Mouse (Mus musculus) CD4-positive, CD25-positive, alpha-beta regulatory T cell, adult 2 months (primary cell): ENCODE measurements around the gene Sucla2.
"Not testable (repeated sequence)": the region's sequence is repeated elsewhere in the genome, so short reads cannot be mapped to it uniquely, and the experiment has no call there.

ENCODE experiments used
- DNase-seq: peaks from one replicate; pipeline ENCODE4 v3.0.0-alpha.2; 2012; ENCODE audit warnings: low read depth, low spot score

The Sucla2 gene

GRCm38 (mm10) chr14:73608668-73609481, 83.8 kb downstream of the Sucla2 start:
- peak; percentile 7 for DNase-seq

GRCm38 (mm10) chr14:73614961-73615360, 89.8 kb downstream of the Sucla2 start:
- DNase-seq: not testable (repeated sequence)

DNA sequence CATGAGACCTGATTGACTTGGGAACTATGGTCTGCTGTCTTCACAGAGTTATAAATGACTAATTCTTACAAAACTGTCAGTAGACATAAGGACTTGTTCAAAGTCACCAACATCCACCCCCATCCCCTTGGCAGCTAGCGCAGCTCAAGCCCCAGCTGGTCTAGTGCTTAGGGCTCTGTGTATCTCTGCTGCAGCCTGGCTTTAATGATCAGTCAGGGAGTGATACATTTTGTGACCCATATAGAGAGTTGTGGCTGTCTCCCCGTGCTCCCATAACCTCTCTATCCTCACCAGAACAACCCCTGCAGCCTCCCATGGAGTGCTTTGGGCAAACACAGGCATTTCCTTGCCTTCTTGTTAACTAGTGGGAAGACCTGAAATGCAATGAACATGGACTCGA, 95.8 kb downstream of the Sucla2 start:
- DNase-seq: no peak

DNA sequence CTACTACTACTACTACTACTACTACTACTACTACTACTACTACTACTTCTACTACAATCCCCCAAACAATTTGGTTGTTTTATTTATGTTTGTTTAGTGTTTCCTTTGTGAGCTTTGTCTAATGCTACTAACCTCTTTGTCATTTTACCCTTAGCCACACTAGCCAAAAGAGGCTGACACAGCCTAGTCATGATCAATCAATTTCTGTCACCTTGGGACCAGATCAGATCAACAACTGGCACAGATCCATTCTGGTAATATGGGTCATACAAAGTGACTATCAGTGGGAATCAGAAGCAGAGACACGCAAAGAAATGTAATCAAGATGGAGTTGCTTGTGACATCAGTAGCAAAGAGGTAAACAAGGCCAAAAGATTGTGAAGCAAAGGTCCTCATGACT, 97.9 kb downstream of the Sucla2 start:
- no peak for DNase-seq

DNA sequence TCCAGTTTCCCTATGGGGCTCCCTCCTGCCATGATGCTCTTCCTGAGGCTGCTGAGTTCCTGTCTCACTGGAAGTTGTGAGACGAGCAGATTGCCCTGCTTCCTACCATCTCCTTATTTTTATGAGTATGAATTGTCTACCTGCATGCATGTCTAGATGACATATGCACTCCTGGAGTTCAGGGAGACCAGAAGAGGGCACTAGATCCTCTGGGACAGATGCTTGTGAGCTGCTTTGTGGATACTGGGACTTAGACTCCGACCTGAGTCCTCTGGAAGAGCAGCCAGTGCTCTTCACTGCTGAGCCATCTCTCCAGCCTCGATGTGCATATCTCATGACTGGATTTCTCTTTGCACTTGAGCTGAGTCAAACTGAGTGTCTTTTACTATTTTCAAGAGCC, 100.3 kb downstream of the Sucla2 start:
- DNase-seq: no peak

- DNase-seq: no peak
These were observed 106.4 kb downstream of the Sucla2 start for GRCm38 (mm10) chr14:73631511-73631910.

- DNase-seq: no peak
These were observed 107.6 kb downstream of the Sucla2 start for GRCm38 (mm10) chr14:73632648-73633263.

GRCm38 (mm10) chr14:73634356-73634755, 109.2 kb downstream of the Sucla2 start:
- DNase-seq: no peak

DNA sequence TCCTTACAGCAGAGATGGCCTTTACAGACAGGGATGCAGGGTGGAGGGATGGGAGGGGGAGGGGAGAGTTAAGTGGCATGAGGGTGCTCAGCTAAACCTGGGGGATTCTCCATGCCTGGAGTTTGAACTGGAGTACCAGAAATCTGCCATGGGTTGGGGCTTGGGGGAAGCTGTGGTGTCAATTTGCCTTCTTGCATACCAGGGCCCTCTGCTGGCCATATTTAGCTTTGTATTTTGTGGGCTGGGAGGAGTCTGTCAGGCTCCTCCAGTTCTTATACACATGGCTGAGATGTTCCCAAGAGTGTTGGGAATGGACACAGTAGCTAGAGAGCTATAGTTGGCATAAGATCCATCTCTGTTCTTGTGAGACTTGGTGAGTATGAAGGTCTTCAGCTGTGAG, 112.3 kb downstream of the Sucla2 start:
- peak; percentile 18 for DNase-seq
